Mouse (Mus musculus): ENCODE measurements around the gene Gm10591. TPM values are rescaled to one million over a fixed set of nuclear protein-coding genes. Genes with fewer than 3 reads are reported as not detected.
"Not testable (repeated sequence)": the region's sequence is repeated elsewhere in the genome, so short reads cannot be mapped to it uniquely, and the experiment has no call there.

Gm10591 gene
- not detected in 2 replicates for polyA plus RNA-seq (2015; fragmentation: Nextera tagmentation; extraction: Ambion mirVana)

GRCm38 (mm10) chr4:42611895-42612294 lies at the start of gene Gm10591:
Gene Gm10591 (plus strand): TSS chr4:42612195.
- not testable (repeated sequence) for H3K27ac ChIP-seq (replicated peaks); H3K4me2 ChIP-seq; H3K27me3 ChIP-seq; H3K36me3 ChIP-seq (replicated peaks); ATAC-seq (ENCODE audit: insufficient read depth); H3K9ac ChIP-seq; H3K4me3 ChIP-seq (replicated peaks); H3K9me3 ChIP-seq (replicated peaks); H3K4me1 ChIP-seq (replicated peaks)
- WGBS (ENCODE audit: insufficient replicate concordance) = no CpG with 5 or more reads among the region's 5 CpGs

- not testable (repeated sequence) for H3K4me1 ChIP-seq (replicated peaks); H3K27ac ChIP-seq (replicated peaks); ATAC-seq (ENCODE audit: insufficient read depth); H3K9me3 ChIP-seq (replicated peaks); H3K27me3 ChIP-seq; H3K4me3 ChIP-seq (replicated peaks); H3K9ac ChIP-seq; H3K4me2 ChIP-seq; H3K36me3 ChIP-seq (replicated peaks)
- WGBS (ENCODE audit: insufficient replicate concordance) = no CpG with 5 or more reads among the region's 8 CpGs
Observed at GRCm38 (mm10) chr4:42629419-42629818, 17.4 kb downstream of the Gm10591 start, which contains the start of gene Gm2564. Gene Gm2564 (plus strand): TSS chr4:42629719.

- not testable (repeated sequence) for H3K4me3 ChIP-seq (replicated peaks); H3K36me3 ChIP-seq (replicated peaks); H3K4me2 ChIP-seq; H3K9ac ChIP-seq; ATAC-seq (ENCODE audit: insufficient read depth); H3K9me3 ChIP-seq (replicated peaks); H3K27ac ChIP-seq (replicated peaks); H3K27me3 ChIP-seq; H3K4me1 ChIP-seq (replicated peaks)
- WGBS (ENCODE audit: insufficient replicate concordance) = no CpG with 5 or more reads among the region's 9 CpGs
Observed at GRCm38 (mm10) chr4:42654951-42655350, 43.0 kb downstream of the Gm10591 start, which contains the start of gene Ccl27b. Gene Ccl27b (plus strand): TSS chr4:42655251.

- not testable (repeated sequence) for H3K4me1 ChIP-seq (replicated peaks); ATAC-seq (ENCODE audit: insufficient read depth); H3K27ac ChIP-seq (replicated peaks); H3K9me3 ChIP-seq (replicated peaks); H3K4me3 ChIP-seq (replicated peaks); H3K36me3 ChIP-seq (replicated peaks); H3K4me2 ChIP-seq; H3K27me3 ChIP-seq; H3K9ac ChIP-seq
- no CpG with 5 or more reads among the region's 3 CpGs for WGBS (ENCODE audit: insufficient replicate concordance)
Observed at GRCm38 (mm10) chr4:42661793-42662192, 49.8 kb downstream of the Gm10591 start, which contains the start of gene Il11ra2. Gene Il11ra2 (minus strand): TSS chr4:42661893.

Other genes starting within 250 kb of the Gm10591 start
- not detected in 2 replicates for gene Gm21586, start 172.8 kb upstream of the Gm10591 start, polyA plus RNA-seq (2015; fragmentation: Nextera tagmentation; extraction: Ambion mirVana)
- 0.03 TPM in 1 of 2 replicates, not detected in the other for gene Gm2163, start 145.4 kb upstream of the Gm10591 start, polyA plus RNA-seq (2015; fragmentation: Nextera tagmentation; extraction: Ambion mirVana)
- gene Fam205a2, start 84.0 kb upstream of the Gm10591 start, polyA plus RNA-seq (2015; fragmentation: Nextera tagmentation; extraction: Ambion mirVana) = not detected in 2 replicates
- gene Gm2564, start 17.5 kb downstream of the Gm10591 start, polyA plus RNA-seq (2015; fragmentation: Nextera tagmentation; extraction: Ambion mirVana) = not detected in 2 replicates
- not detected in 2 replicates for gene Ccl27b, start 43.1 kb downstream of the Gm10591 start, polyA plus RNA-seq (2015; fragmentation: Nextera tagmentation; extraction: Ambion mirVana)
- not detected in 2 replicates for gene Il11ra2, start 49.7 kb downstream of the Gm10591 start, polyA plus RNA-seq (2015; fragmentation: Nextera tagmentation; extraction: Ambion mirVana)
- not detected in 2 replicates for gene 4930578G10Rik, start 123.3 kb downstream of the Gm10591 start, polyA plus RNA-seq (2015; fragmentation: Nextera tagmentation; extraction: Ambion mirVana)
- not detected in 2 replicates for gene Ccl19, start 144.4 kb downstream of the Gm10591 start, polyA plus RNA-seq (2015; fragmentation: Nextera tagmentation; extraction: Ambion mirVana)
- 0.41 and 1.0 TPM in 2 replicates for gene Ccl21a, start 161.8 kb downstream of the Gm10591 start, polyA plus RNA-seq (2015; fragmentation: Nextera tagmentation; extraction: Ambion mirVana)
- 0.15 TPM in 2 replicates for gene Fam205a1, start 241.7 kb downstream of the Gm10591 start, polyA plus RNA-seq (2015; fragmentation: Nextera tagmentation; extraction: Ambion mirVana)
- not detected in 2 replicates for gene Gm12394, start 244.6 kb downstream of the Gm10591 start, polyA plus RNA-seq (2015; fragmentation: Nextera tagmentation; extraction: Ambion mirVana)